Mouse (Mus musculus) heart, adult 2 months (tissue): ENCODE measurements around the gene Nos1. TPM values are rescaled to one million over a fixed set of nuclear protein-coding genes. Genes with fewer than 3 reads are reported as not detected.

ENCODE experiments used
- DNase-seq, 2 experiments: peaks; one replicate each; pipeline ENCODE4 v3.0.0; 2021
- H3K27ac ChIP-seq: fragments of 200-600 bp; 2 replicates; pipeline ENCODE4 v1.8.1; 2022
- H3K27me3 ChIP-seq: fragments of 200-500 bp; 2 replicates; pipeline ENCODE4 v1.6.1; 2012; ENCODE audit warnings: mild to moderate bottlenecking, low read length, inconsistent platforms, mixed read lengths; ENCODE audit not compliant: control insufficient read depth, insufficient read depth
- H3K36me3 ChIP-seq: fragments of 200-500 bp; 2 replicates; pipeline ENCODE4 v1.6.1; 2012; ENCODE audit warnings: low read length, inconsistent platforms; ENCODE audit not compliant: control insufficient read depth, insufficient read depth
- H3K4me1 ChIP-seq: fragments of 200-500 bp; 2 replicates; pipeline ENCODE4 v1.6.1; 2011; ENCODE audit warnings: low read length; ENCODE audit not compliant: control insufficient read depth, insufficient read depth
- H3K4me3 ChIP-seq: fragments of 200-600 bp; 2 replicates; pipeline ENCODE4 v1.8.1; 2022
- H3K79me2 ChIP-seq: fragments of 200-500 bp; replicated peaks from 2 replicates; pipeline ENCODE4 v1.6.1; 2012; ENCODE audit warnings: mild to moderate bottlenecking, inconsistent platforms, low read length, moderate library complexity, mixed read lengths; ENCODE audit not compliant: control insufficient read depth, insufficient read depth
- H3K9ac ChIP-seq: fragments of 200-500 bp; 2 replicates; pipeline ENCODE4 v1.6.1; 2012; ENCODE audit warnings: low read depth, mild to moderate bottlenecking, control low read depth, inconsistent platforms, low read length, mixed read lengths
- CTCF ChIP-seq: fragments of 200-600 bp; IDR thresholded peaks from 2 replicates; pipeline ENCODE4 v1.8.1; 2022; ENCODE audit warnings: antibody characterized with exemption, mild to moderate bottlenecking, moderate library complexity
- EP300 ChIP-seq: fragments of 200-500 bp; IDR thresholded peaks from 2 replicates; pipeline ENCODE4 v1.6.1; 2011; ENCODE audit warnings: low read depth, low read length, control low read depth; ENCODE audit not compliant: insufficient read depth
- POLR2A ChIP-seq: fragments of 200-500 bp; IDR thresholded peaks from 2 replicates; pipeline ENCODE4 v1.6.1; 2011; ENCODE audit warnings: mild to moderate bottlenecking, low read depth, low read length, control low read depth; ENCODE audit not compliant: insufficient read depth
- WGBS: fragments of 180-500 bp; shearing (Covaris S2); methylation state at CpG from one replicate; pipeline ENCODE4 v1.1.7; 2018; 5-methylcytosine and 5-hydroxymethylcytosine counted together
- intact Hi-C: fragments of 180-260 bp; cut with DNase I; formaldehyde crosslinking; loops from one replicate; pipeline ENCODE4 v1.15.1; 2025
- polyA plus RNA-seq: library from polyadenylated mRNA; depleted of rRNA; stranded (reverse); fragments of >200 nt; gene quantifications from 2 replicates; pipeline ENCODE4 v1.2.3, GENCODE M21; 2012
- total RNA-seq, 2 experiments: library from RNA; stranded (reverse); gene quantifications; 2 replicates each; pipeline ENCODE4 v1.2.3; 2021

The Nos1 gene
- total and polyA plus RNA-seq, 3 experiments: 0.18 to 0.47 (median 0.23) TPM

DNA sequence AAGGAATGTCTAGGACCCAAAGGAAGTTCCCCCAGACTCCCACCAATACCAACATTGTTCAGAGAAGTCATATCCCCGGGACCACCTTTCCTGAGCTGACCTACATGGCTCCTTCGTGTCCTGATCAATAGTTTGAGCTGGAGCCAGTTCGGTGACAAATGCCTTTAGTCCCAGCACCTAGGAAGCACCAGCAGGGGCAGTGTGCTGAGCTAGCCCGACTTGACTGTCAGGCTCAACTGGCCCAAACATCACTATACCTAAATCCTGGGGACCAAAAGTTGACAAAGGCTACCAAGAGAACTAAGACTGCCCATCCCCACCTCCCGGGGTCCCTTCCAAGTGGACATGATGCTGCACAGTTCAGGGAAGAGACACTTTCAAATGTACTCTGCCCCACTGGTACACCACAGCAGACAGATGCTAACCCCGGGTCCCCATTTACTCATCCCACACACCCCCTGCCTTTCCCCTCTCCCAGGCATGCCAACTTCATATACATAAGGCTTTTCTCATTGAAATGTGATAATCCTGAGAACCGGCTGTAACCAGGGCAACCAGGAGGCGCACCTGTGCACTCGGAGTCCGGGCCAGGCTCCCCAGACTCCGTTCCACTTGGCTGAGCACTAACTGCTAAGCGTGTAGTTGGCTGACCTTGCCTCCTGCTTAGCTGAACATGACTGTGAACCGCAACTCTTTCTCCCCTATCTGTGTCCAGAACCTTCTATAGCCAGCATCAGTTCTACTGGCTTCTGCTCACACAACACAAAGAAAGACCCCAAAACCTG lies 120.3 kb downstream of the Nos1 start:
- Histone ChIP-seq H3K9ac (no peak overlapping the region), H3K4me3 (no peak overlapping the region), H3K27ac (no peak overlapping the region), H3K27me3 (no peaks in the 10 kb centered on the region; the same call in 1 of the 2 replicates), H3K36me3 (no peaks in the 10 kb centered on the region), H3K79me2 (no peaks in the 10 kb centered on the region), H3K4me1 (no peaks in the 10 kb centered on the region)
- TF ChIP-seq EP300: no peak
- no peak for TF ChIP-seq POLR2A
- TF ChIP-seq CTCF: no peak
- WGBS: 39% methylated on average over 13 of the region's 13 CpGs
- no peak for DNase-seq
- intact Hi-C loops: no loop called here

DNA sequence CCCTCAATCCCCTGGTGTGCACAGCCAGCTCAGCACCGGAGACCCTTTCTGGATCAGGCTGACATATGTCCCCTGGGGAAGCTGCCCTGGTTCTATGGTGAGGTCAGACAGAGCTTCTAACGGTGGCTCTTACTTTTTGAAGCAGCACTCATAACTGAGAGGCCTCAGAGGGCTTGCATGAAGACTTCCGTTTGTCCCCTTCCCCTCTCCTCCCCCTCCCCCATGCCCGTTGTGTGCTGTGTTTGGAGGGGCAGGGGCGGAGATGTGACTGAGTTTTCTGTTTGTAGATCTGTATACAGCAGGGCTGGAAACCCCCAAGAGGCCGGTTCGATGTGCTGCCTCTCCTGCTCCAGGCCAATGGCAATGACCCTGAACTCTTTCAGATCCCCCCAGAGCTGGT lies 122.7 kb downstream of the Nos1 start:
- DNase-seq: no peak
- 47% methylated on average over 7 of the region's 7 CpGs for whole genome bisulfite sequencing
- intact Hi-C loops: no loop called here
- no peaks in the 10 kb centered on the region for H3K36me3 ChIP-seq
- H3K27ac ChIP-seq: no peak overlapping the region
- no peaks in the 10 kb centered on the region; the same call in 1 of the 2 replicates for H3K27me3 ChIP-seq
- H3K4me3 ChIP-seq: no peak overlapping the region
- no peak for TF ChIP-seq EP300
- TF ChIP-seq POLR2A: no peak
- no peak for TF ChIP-seq CTCF
- no peaks in the 10 kb centered on the region for H3K79me2 ChIP-seq
- no peak overlapping the region for H3K9ac ChIP-seq
- no peaks in the 10 kb centered on the region for H3K4me1 ChIP-seq

GRCm38 (mm10) chr5:117905728-117906127 lies 124.9 kb downstream of the Nos1 start:
- Histone ChIP-seq H3K9ac (no peak overlapping the region), H3K79me2 (no peaks in the 10 kb centered on the region), H3K4me1 (no peaks in the 10 kb centered on the region), H3K4me3 (no peak overlapping the region), H3K36me3 (no peaks in the 10 kb centered on the region), H3K27me3 (no peaks in the 10 kb centered on the region; the same call in 1 of the 2 replicates), H3K27ac (no peak overlapping the region)
- intact Hi-C loops: no loop called here
- 65% methylated on average over 4 of the region's 4 CpGs for WGBS
- DNase-seq: no peak
- TF ChIP-seq EP300 (no peak), POLR2A (no peak), CTCF (no peak)

- Histone ChIP-seq H3K27ac (no peak overlapping the region), H3K9ac (no peak overlapping the region), H3K4me3 (no peak overlapping the region), H3K27me3 (no peaks in the 10 kb centered on the region), H3K36me3 (no peaks in the 10 kb centered on the region), H3K4me1 (no peaks in the 10 kb centered on the region), H3K79me2 (no peaks in the 10 kb centered on the region)
- TF ChIP-seq CTCF (no peak), POLR2A (no peak)
- intact Hi-C loops: no loop called here
- WGBS: 69% methylated on average over 4 of the region's 4 CpGs
- DNase-seq: no peak
These were observed 128.7 kb downstream of the Nos1 start for GRCm38 (mm10) chr5:117909524-117909923.

DNA sequence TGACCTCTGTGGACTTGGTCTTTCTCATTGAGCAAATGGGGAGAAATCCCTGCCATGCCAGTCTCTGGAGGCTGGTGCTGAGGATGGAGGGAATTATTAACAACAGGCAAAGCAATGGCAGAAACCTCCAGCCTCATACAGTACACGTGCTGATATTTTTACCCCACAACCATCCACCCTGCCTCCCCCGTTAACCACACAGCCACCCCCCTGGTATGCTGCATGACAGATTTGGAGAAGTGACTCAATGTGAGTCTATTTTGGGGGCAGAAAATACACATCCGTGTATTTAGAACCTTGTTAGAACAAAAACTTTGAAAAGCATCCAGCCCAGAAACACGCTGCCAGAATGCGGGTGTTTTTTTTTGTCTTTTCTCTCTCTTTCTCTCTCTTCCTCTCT lies 135.5 kb downstream of the Nos1 start:
- 77% methylated on average over 5 of the region's 5 CpGs for WGBS
- Histone ChIP-seq H3K36me3 (no peaks in the 10 kb centered on the region), H3K27me3 (no peaks in the 10 kb centered on the region), H3K27ac (no peak overlapping the region), H3K4me3 (no peak overlapping the region), H3K4me1 (no peaks in the 10 kb centered on the region), H3K79me2 (no peaks in the 10 kb centered on the region), H3K9ac (no peak overlapping the region)
- DNase-seq: no peak
- TF ChIP-seq EP300: no peak
- TF ChIP-seq CTCF: no peak
- TF ChIP-seq POLR2A: no peak
- intact Hi-C loops: no loop called here

- Histone ChIP-seq H3K79me2 (no peaks in the 10 kb centered on the region), H3K36me3 (no peaks in the 10 kb centered on the region), H3K9ac (no peak overlapping the region), H3K27me3 (no peaks in the 10 kb centered on the region), H3K4me1 (no peaks in the 10 kb centered on the region), H3K4me3 (no peak overlapping the region), H3K27ac (no peak overlapping the region)
- intact Hi-C loops: no loop called here
- DNase-seq: no peak
- TF ChIP-seq EP300 (no peak), CTCF (peak; percentile 42)
- WGBS: 55% methylated on average over 3 of the region's 3 CpGs
These were observed 136.1 kb downstream of the Nos1 start for GRCm38 (mm10) chr5:117916906-117917305.
